Mouse (Mus musculus) urinary bladder, postnatal 14 days (tissue): ENCODE data around the gene Ece1.
"Not testable (repeated sequence)": the region's sequence is repeated elsewhere in the genome, so short reads cannot be mapped to it uniquely, and the experiment has no call there.

Experiments
- DNase-seq: peaks from one replicate; pipeline ENCODE4 v3.0.0; 2021; ENCODE audit warnings: low spot score

Gene Ece1

GRCm38 (mm10) chr4:137862019-137862418 is at the start of gene Ece1:
Gene Ece1, plus strand, starts transcription at chr4:137862237.
- peak; percentile 92 for DNase-seq

- no peak for DNase-seq
Measured at GRCm38 (mm10) chr4:137812946-137813708, 48.9 kb upstream of the Ece1 start.

GRCm38 (mm10) chr4:137814140-137814539 is 47.9 kb upstream of the Ece1 start:
- no peak for DNase-seq

- no peak for DNase-seq
Measured at GRCm38 (mm10) chr4:137815473-137815872, 46.6 kb upstream of the Ece1 start.

- no peak for DNase-seq
Measured at GRCm38 (mm10) chr4:137816216-137816615, 45.8 kb upstream of the Ece1 start.

- no peak for DNase-seq
Measured at GRCm38 (mm10) chr4:137818341-137818740, 43.7 kb upstream of the Ece1 start.

- DNase-seq = no peak
Measured at GRCm38 (mm10) chr4:137819487-137819886, 42.5 kb upstream of the Ece1 start.

GRCm38 (mm10) chr4:137820721-137821120 is 41.3 kb upstream of the Ece1 start:
- DNase-seq = no peak

- DNase-seq = no peak
Measured at GRCm38 (mm10) chr4:137822537-137822936, 39.5 kb upstream of the Ece1 start.

GRCm38 (mm10) chr4:137823542-137823941 is 38.5 kb upstream of the Ece1 start:
- no peak for DNase-seq

GRCm38 (mm10) chr4:137824881-137825280 is 37.2 kb upstream of the Ece1 start:
- no peak for DNase-seq

- DNase-seq = no peak
Measured at GRCm38 (mm10) chr4:137830380-137830779, 31.7 kb upstream of the Ece1 start.

- DNase-seq = peak; percentile 48
Measured at GRCm38 (mm10) chr4:137831598-137831997, 30.4 kb upstream of the Ece1 start.

- peak; percentile 80 for DNase-seq
Measured at GRCm38 (mm10) chr4:137835624-137836337, 26.3 kb upstream of the Ece1 start.

- no peak for DNase-seq
Measured at GRCm38 (mm10) chr4:137836741-137837140, 25.3 kb upstream of the Ece1 start.

GRCm38 (mm10) chr4:137837792-137838191 is 24.2 kb upstream of the Ece1 start:
- no peak for DNase-seq

- DNase-seq = no peak
Measured at GRCm38 (mm10) chr4:137838791-137839190, 23.2 kb upstream of the Ece1 start.

GRCm38 (mm10) chr4:137839452-137839851 is 22.6 kb upstream of the Ece1 start:
- DNase-seq = no peak

- peak; percentile 82 for DNase-seq
Measured at GRCm38 (mm10) chr4:137844656-137845055, 17.4 kb upstream of the Ece1 start.

GRCm38 (mm10) chr4:137847651-137848050 is 14.4 kb upstream of the Ece1 start:
- DNase-seq = not testable (repeated sequence)

- no peak for DNase-seq
Measured at GRCm38 (mm10) chr4:137850161-137850560, 11.9 kb upstream of the Ece1 start.

GRCm38 (mm10) chr4:137851484-137851883 is 10.6 kb upstream of the Ece1 start:
- DNase-seq = peak; percentile 54

- peak; percentile 34 for DNase-seq
Measured at GRCm38 (mm10) chr4:137853822-137854221, 8.2 kb upstream of the Ece1 start.
